Mouse (Mus musculus): ENCODE results near the gene Pafah2.

Pafah2 gene

GRCm38 (mm10) chr4:134423949-134424348 is 27.8 kb downstream of the Pafah2 start:
- no peak for DNase-seq (ENCODE audit: low spot score)

GRCm38 (mm10) chr4:134425088-134425487 is 29.0 kb downstream of the Pafah2 start:
- no peak for DNase-seq (ENCODE audit: low spot score)

DNA sequence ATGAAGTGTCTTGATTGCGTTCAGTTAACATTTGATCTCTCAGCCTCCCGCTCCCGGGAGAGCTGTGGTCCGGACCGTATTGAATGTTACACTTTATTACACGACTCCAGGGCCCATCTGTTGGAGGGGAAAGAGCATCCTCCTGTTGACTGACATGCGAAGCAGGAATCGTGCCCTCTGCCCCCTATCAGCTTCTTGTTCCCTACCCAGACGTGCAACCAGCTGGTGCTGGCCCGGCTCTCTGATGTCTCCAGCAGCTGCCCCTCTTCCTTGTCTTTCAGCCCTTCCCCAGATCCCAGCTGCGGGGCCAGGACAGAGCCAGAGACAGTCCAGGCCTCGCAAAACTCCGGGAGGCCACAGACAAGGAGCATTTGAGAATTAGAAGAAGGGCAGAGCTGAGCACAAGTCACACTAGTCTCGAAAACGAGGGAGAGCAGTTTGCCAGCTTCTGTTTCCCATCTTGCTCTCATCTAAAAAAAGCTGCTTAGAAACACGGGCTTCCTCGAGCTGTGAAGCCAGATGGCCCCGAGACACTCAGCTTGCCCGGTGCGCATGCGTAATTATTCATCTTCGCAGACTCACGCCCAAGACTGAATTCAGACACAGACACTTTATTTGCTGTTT is 34.4 kb downstream of the Pafah2 start:
- DNase-seq (ENCODE audit: low spot score), result no peak

- DNase-seq (ENCODE audit: low spot score), result no peak
Measured at GRCm38 (mm10) chr4:134432686-134433360, 36.7 kb downstream of the Pafah2 start.

- DNase-seq (ENCODE audit: low spot score), result no peak
Measured at GRCm38 (mm10) chr4:134436185-134436584, 40.1 kb downstream of the Pafah2 start.

DNA sequence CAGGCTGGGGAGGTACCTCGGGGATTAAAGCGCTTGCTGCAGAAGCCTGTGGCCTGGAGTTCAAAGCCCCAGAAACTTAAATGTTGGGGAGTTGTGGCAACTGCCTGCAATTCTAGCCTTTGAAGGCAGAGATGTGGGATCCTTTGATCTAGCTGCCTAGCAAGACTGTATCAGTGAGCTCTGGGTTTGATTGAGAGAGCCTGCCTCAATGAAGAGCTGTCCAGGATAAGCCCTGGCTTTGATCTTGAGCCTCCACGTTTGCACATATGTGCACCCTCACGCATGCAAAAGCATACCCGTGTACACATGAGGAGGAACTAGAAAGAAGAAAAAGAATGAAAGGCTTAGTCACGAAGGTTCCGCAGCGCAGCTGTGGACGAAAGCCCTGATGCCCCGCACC is 40.5 kb downstream of the Pafah2 start:
- DNase-seq (ENCODE audit: low spot score), result no peak

GRCm38 (mm10) chr4:134439119-134439518 is 43.0 kb downstream of the Pafah2 start:
- DNase-seq (ENCODE audit: low spot score), result no peak

DNA sequence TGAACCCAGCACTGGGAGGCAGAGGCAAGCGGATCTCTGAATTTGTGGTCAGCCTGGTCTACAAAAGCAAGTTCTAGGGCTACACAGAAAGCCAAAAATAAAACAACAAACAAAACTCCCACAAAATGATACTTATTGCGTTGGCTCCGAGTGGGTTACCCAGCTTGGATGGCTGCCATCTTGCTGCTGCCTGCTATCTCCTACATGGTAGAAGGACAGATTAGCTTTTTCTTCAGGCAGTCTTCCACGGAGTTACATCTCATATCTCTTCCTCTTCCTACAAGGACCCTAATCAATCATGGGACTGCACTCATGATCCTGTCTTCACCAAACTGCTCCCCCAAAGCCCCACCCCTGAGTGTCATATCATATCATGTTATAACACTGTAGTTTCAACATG is 43.8 kb downstream of the Pafah2 start:
- DNase-seq (ENCODE audit: low spot score), result no peak

DNA sequence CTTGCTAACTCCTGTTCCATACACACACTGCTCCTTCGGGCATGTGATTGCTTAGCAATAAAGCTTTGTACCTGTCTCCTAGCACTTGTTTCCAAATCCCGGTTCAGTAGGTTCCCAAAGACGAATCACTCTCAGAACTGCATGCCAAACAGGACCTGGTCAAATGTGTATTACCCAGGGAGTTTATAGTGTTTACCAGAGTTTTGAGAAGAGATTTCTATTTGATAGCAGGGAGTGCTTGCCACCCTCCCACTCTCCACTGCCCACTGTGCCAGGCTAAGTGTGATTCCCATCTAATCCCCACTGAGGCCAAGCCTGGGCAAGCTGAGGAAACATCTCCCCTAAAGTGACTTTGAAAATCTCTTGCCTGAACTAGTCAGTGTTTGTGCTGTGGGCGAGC is 46.1 kb downstream of the Pafah2 start:
- no peak for DNase-seq (ENCODE audit: low spot score)

DNA sequence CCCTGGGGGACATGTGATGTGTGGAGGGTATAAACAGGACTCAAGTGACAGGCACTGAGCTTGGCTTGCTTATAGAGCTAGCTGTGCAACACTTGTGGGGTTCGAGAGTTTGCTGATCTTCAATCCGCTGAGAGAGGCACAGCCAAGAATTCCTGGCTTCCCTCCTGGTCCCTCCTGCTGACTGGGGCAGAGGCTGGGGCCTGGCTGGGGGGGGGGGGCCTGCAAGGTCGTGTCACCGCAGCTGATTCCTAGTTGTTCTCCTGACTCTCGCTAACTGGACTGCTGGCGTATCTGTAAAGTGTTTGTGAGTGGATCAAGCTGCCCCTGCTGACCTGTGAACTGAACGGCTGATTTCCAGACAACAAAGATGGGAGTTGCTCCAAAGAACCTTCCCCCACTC is 47.5 kb downstream of the Pafah2 start:
- DNase-seq (ENCODE audit: low spot score), result no peak

- no peak for DNase-seq (ENCODE audit: low spot score)
Measured at GRCm38 (mm10) chr4:134444949-134445348, 48.8 kb downstream of the Pafah2 start.

DNA sequence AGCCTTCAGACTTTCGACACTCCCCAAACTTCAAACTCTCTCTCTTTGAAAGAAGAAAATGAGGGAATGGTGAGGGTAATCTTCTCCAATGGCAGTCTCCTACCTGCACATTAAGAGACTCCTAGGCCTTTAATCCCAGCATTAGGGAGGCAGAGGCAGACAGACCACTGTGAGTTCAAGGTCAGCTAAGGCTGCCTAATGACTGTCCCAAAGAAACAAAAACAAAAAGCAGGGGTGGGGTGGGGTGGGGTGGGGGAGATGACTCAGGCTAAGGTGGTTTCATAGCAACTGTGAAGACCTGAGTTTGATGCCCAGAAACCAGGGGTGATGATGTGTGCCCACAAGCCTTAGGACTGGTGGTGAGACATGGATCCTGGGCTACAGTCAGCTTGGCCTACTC is 49.4 kb downstream of the Pafah2 start:
- no peak for DNase-seq (ENCODE audit: low spot score)

GRCm38 (mm10) chr4:134447966-134448365 is 51.8 kb downstream of the Pafah2 start:
- no peak for DNase-seq (ENCODE audit: low spot score)

DNA sequence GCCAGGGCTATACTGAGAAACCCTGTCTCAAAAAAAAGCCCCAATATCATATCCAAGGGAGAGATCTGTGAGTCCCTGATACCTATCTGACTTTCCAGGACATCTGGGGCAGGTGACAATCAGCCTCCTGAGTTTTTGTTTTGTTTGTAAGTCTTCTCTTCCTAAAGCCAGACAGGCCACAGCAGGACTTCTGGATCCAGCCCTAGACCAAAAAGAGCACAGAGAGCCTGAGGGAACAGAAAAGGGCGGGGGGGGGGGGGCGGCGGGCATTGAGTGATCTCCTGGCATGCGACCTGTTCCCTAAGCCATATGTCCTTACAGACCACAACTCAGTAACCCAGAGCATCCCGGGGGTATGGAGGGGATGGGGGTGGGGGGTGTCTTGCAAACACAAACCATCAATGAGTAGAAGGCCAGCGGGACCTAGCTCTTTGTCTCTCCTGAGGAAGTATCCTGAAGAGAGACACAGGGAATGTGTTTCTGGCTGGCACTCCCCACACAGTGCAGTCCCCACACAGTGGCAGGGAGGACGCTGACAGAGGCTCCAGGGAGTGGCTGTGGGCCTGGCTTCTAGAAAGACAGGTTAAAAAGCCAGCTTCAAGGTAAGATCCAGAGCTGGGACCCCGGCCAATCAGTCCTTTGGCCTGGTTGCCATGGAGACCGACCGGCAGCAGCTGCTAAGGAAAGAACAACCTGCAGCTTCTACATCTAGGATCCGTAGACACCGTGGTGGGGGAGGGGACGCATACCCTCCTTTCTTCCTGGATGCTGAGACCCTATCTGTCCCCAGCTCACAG is 53.7 kb downstream of the Pafah2 start:
- no peak for DNase-seq (ENCODE audit: low spot score)

GRCm38 (mm10) chr4:134450392-134451195 is 54.5 kb downstream of the Pafah2 start:
- DNase-seq (ENCODE audit: low spot score), result no peak

DNA sequence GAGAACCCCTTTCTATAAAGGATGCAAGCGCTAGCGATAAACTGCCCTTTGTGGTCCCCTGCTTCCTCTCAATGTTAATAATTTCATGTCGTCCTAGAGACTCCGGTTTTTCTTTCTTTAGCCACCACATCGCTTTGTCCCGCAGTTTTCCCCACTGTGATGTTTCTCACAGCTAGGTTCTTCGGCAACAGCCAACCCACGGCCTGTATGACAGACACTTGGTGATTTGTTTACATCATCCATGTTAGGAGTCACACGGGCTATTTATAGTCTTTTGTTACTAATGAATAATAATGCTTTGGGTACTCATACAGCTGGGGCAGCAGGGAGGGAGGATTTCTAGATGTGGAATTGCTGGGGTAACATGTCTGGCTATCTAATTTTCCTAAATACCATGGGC is 55.4 kb downstream of the Pafah2 start:
- no peak for DNase-seq (ENCODE audit: low spot score)

DNA sequence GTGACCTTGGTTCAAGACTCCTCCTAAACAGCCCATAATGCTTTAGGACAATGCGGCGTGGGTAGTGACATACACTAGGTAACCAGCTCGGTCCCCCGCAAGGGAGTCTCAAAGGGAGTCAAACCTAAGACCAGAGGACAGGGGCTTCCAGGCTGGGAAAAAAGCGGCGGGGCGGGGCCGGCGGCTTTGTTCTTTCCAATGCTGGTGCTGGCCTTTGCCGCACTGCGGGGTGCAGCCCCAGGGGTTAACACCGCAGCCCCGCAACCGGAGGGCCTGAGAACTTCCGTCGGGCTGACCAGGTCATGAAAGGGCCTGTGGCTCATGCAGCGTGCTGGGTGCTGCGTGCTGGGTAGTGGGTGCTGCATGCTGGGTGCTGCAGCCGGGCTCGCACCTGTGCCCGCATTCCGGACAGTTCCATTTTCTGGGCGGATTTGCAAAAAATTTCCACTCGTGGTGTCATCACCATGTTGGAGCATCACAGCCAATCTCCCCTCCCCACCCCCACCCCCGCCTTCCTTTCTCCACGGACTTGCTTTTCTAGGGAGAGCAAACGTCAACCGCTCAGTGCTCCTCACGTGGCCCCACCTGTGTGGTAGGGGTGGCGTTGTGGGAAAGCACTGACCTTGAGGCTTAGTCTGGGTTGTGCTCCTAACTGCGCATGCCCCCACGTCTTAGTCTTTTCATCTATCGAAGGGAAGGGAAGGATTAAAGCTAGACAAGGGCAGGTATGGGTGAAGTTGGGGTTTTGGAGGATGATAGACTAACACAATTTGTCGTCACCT is 57.7 kb downstream of the Pafah2 start:
- DNase-seq (ENCODE audit: low spot score), result no peak

GRCm38 (mm10) chr4:134455310-134455709 is 59.2 kb downstream of the Pafah2 start:
- no peak for DNase-seq (ENCODE audit: low spot score)

- no peak for DNase-seq (ENCODE audit: low spot score)
Measured at GRCm38 (mm10) chr4:134457130-134457825, 61.2 kb downstream of the Pafah2 start.

DNA sequence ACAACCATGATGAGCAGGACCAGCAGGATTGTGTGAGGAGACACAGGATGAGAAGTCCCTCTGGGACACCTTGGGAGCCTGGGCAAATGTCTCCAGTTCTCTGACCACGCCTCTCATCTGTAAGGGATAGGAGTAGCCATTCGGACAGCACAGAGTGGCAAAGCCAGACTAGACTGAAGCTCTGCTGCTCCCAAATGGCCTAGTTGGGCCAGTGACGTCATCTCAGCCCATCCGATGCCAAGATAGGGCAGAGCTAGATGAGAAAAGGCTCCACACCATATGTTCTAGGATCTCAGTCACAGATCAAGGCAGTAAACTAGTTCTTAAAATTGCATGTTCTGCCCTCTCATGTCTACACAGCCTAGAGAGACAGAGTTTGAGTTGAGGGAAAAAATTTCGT is 62.7 kb downstream of the Pafah2 start:
- no peak for DNase-seq (ENCODE audit: low spot score)

GRCm38 (mm10) chr4:134460277-134460676 is 64.2 kb downstream of the Pafah2 start:
- DNase-seq (ENCODE audit: low spot score), result no peak

Data from ovary, postnatal 10 days (tissue).